13 mouse cellular contexts compared by ENCODE assay signal in the genomic region with DNA sequence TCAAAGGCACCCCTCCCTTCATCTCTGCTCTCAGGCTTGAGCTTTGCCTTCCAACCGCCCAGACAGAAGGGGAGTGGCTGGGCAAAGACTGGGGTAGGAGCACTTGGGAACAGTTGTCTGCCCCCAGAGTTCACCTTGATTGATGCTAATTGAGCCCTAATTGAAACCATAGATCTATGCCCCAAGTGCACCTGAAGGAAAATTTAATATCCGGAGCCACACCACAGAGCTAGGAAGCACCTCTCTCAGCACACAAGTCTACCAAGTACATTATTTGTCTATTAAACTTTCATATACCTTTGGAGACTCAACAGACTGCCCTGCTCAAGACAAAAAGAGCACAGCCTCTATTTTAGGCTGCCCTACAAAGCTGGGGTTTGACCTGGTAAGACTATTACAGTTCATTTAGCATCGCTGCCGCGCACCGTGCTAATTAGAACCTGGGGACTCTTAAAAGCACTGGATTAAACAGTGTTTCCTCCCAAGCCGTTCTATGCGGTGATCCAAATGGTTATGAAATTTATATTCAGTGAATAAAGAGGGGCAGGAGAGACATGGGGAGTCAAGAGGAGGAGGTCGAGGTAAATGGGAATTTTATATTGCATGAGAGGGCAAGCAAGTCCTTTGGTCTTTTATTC.
"Had no signal": no experiment of that assay in that cellular context is flagged by ENCODE, and none has a peak within 500 bp of the region (broad histone marks: within the 10 kb centered on the region; RNA-seq: fewer than 3 reads in every experiment).

No protein-coding gene starts in this region.

- H3K4me2 ChIP-seq: stomach, embryonic 15.5 days had no signal

- H3K36me3 ChIP-seq: stomach, embryonic 15.5 days had no signal

- H3K27me3 ChIP-seq: stomach, embryonic 15.5 days had no signal

- H3K27ac ChIP-seq: kidney, postnatal 0 days; liver, embryonic 14.5 days; stomach, embryonic 15.5 days had no signal

- H3K4me1 ChIP-seq: stomach, embryonic 15.5 days had no signal

- DNase-seq: kidney, adult 8-10 months; kidney, postnatal 36 days; layer of hippocampus, adult 9-11 months; layer of hippocampus, postnatal 36 days; lung, adult 18-20 months; right cerebral cortex, postnatal 14 days; thymus, adult 2 months; thymus, postnatal 4 days had no signal

- H3K9me3 ChIP-seq: stomach, embryonic 15.5 days had no signal

- H3K9ac ChIP-seq: liver, embryonic 14.5 days; stomach, embryonic 15.5 days had no signal

- H3K4me3 ChIP-seq: stomach, embryonic 15.5 days had no signal

- ATAC-seq: intestine, embryonic 16.5 days; midbrain, embryonic 16.5 days had no signal
